24 mouse cellular contexts compared by ENCODE assay signal in genomic region chr6:108247211-108247610, GRCm38 (mm10). TPM values are rescaled to one million over a fixed set of nuclear protein-coding genes. Genes with fewer than 3 reads are reported as not detected.
A peak's percentile ranks its signal among the peaks of the same experiment; 100 is the strongest.
DNase-seq lines count a peak whose midpoint lies in the region; ATAC-seq and TF ChIP-seq lines count a peak whose summit lies in the region.
"Had no signal": no experiment of that assay in that cellular context is flagged by ENCODE, and none has a peak within 500 bp of the region (broad histone marks: within the 10 kb centered on the region; RNA-seq: fewer than 3 reads in every experiment).

No protein-coding gene starts in this region.

- no peak for TF ChIP-seq POLR2A in bone marrow macrophage, adult 2 months (IDR thresholded peaks at IDR 0.05; ENCODE audit: borderline replicate concordance, low read depth, low read length)

- TF ChIP-seq CTCF in forebrain, postnatal 0 days (IDR thresholded peaks at IDR 0.05; ENCODE audit: low read depth) = no peak
- no peak for TF ChIP-seq CTCF in kidney, postnatal 0 days (IDR thresholded peaks at IDR 0.05; ENCODE audit: low read depth)
- no peak for TF ChIP-seq CTCF in bone marrow macrophage, adult 2 months (IDR thresholded peaks at IDR 0.05; ENCODE audit: low read depth, low read length)

- H3K4me2 ChIP-seq in forebrain, embryonic 15.5 days (replicated peaks) = no peak overlapping the region
- no peak overlapping the region for H3K4me2 ChIP-seq in forebrain, postnatal 0 days (ENCODE audit: low read depth)
- no peak overlapping the region for H3K4me2 ChIP-seq in kidney, postnatal 0 days (ENCODE audit: low read length)
- H3K4me2 ChIP-seq: neural tube, embryonic 12.5 days had no signal

- no peak overlapping the region for H3K9ac ChIP-seq in forebrain, embryonic 15.5 days (replicated peaks)
- no peak overlapping the region for H3K9ac ChIP-seq in forebrain, postnatal 0 days
- H3K9ac ChIP-seq in kidney, postnatal 0 days (ENCODE audit: low read depth, low read length) = no peak overlapping the region
- H3K9ac ChIP-seq: neural tube, embryonic 12.5 days had no signal

- no peaks in the 10 kb centered on the region for H3K27me3 ChIP-seq in forebrain, embryonic 15.5 days
- H3K27me3 ChIP-seq in forebrain, postnatal 0 days (ENCODE audit: insufficient read depth, low read length) = no peaks in the 10 kb centered on the region
- H3K27me3 ChIP-seq in kidney, postnatal 0 days (ENCODE audit: insufficient read depth, low read length) = no peaks in the 10 kb centered on the region
- H3K27me3 ChIP-seq: neural tube, embryonic 12.5 days had no signal

- H3K9me3 ChIP-seq in forebrain, embryonic 15.5 days = no peaks in the 10 kb centered on the region
- H3K9me3 ChIP-seq in forebrain, postnatal 0 days (ENCODE audit: low read length) = no peaks in the 10 kb centered on the region
- H3K9me3 ChIP-seq in kidney, postnatal 0 days (replicated peaks; ENCODE audit: low read length) = no peaks in the 10 kb centered on the region
- H3K9me3 ChIP-seq: hindbrain, embryonic 10.5 days; limb, embryonic 10.5 days; neural tube, embryonic 12.5 days had no signal

- no peak for ATAC-seq in forebrain, embryonic 15.5 days (replicated peaks)
- ATAC-seq in forebrain, postnatal 0 days = no peak
- ATAC-seq in kidney, postnatal 0 days (replicated peaks; ENCODE audit: low FRiP score, low read depth) = peak; percentile 41; the same call in 1 of the 2 replicates
- ATAC-seq: hindbrain, embryonic 16.5 days had no signal

- H3K27ac ChIP-seq in forebrain, embryonic 15.5 days (replicated peaks) = 0 out of 2 replicates have a peak overlapping the region, but pooled peaks have one; percentile 87
- H3K27ac ChIP-seq in forebrain, postnatal 0 days (ENCODE audit: low read depth, low read length) = no peak overlapping the region
- 0 out of 2 replicates have a peak overlapping the region, but pooled peaks have one; percentile 31 for H3K27ac ChIP-seq in kidney, postnatal 0 days
- peak overlapping the region; percentile 14 for H3K27ac ChIP-seq in bone marrow macrophage, adult 2 months (ENCODE audit: insufficient read depth, low read depth, low read length)
- H3K27ac ChIP-seq: neural tube, embryonic 12.5 days had no signal

- H3K36me3 ChIP-seq in forebrain, embryonic 15.5 days = no peaks in the 10 kb centered on the region
- H3K36me3 ChIP-seq in forebrain, postnatal 0 days (ENCODE audit: insufficient read depth) = 0 out of 2 replicates have a peak, but pooled peaks cover 4% of the 10 kb centered on the region
- H3K36me3 ChIP-seq in kidney, postnatal 0 days (ENCODE audit: insufficient read depth, low read length) = peaks cover 3% of the 10 kb centered on the region; the same call in 1 of the 2 replicates
- H3K36me3 ChIP-seq: hindbrain, embryonic 10.5 days; neural tube, embryonic 12.5 days had no signal

- H3K4me3 ChIP-seq in forebrain, embryonic 15.5 days = no peak overlapping the region
- no peak overlapping the region for H3K4me3 ChIP-seq in forebrain, postnatal 0 days (ENCODE audit: low read depth, low read length)
- H3K4me3 ChIP-seq in kidney, postnatal 0 days (replicated peaks; ENCODE audit: low read depth, low read length) = no peak overlapping the region
- H3K4me3 ChIP-seq in bone marrow macrophage, adult 2 months (ENCODE audit: insufficient read depth, low read length) = no peak overlapping the region
- H3K4me3 ChIP-seq: hindbrain, embryonic 10.5 days; layer of hippocampus, adult 2 months; limb, embryonic 10.5 days; neural tube, embryonic 12.5 days had no signal

- H3K4me1 ChIP-seq in forebrain, embryonic 15.5 days = peaks cover 28% of the 10 kb centered on the region
- H3K4me1 ChIP-seq in forebrain, postnatal 0 days (ENCODE audit: insufficient read depth) = 0 out of 2 replicates have a peak, but pooled peaks cover 9% of the 10 kb centered on the region
- peaks cover 13% of the 10 kb centered on the region for H3K4me1 ChIP-seq in kidney, postnatal 0 days (replicated peaks; ENCODE audit: insufficient read depth, low read length)
- H3K4me1 ChIP-seq in bone marrow macrophage, adult 2 months (ENCODE audit: control insufficient read depth, insufficient read depth, low read length) = peaks cover 37% of the 10 kb centered on the region

- DNase-seq in forebrain, postnatal 0 days = no peak
- no peak for DNase-seq in kidney, postnatal 0 days (ENCODE audit: low spot score)
- no peak for DNase-seq in kidney, postnatal 10 days
- DNase-seq in gonadal fat pad, adult 2 months (ENCODE audit: low read depth) = peak; percentile 70
- DNase-seq in c-Kit-positive CD71-positive TER-119-positive erythroid progenitor cells, embryonic 14.5 days (ENCODE audit: low spot score) = no peak
- no peak for DNase-seq in embryo, embryonic 10.5 days (ENCODE audit: low spot score)
- DNase-seq: adrenal gland, postnatal 10 days; cerebellum, adult 11 months; cerebellum, adult 9-11 months; gastrocnemius, postnatal 25 days; kidney, adult 18-20 months; kidney, postnatal 14 days; liver; lung, postnatal 14 days; midbrain, embryonic 14.5 days; right cerebral cortex, postnatal 14 days; thymus, postnatal 14 days had no signal

- 81% methylated on average over 2 of the region's 3 CpGs for WGBS in forebrain, embryonic 15.5 days
- WGBS in forebrain, postnatal 0 days = 73% methylated on average over 3 of the region's 3 CpGs
- 88% methylated on average over 3 of the region's 3 CpGs for WGBS in kidney, postnatal 0 days

RNA-seq across cellular contexts. Expression of gene Itpr1, which starts 34.3 kb away (rescaled TPM):
- polyA plus RNA-seq in forebrain, embryonic 15.5 days (2015; fragmentation: Nextera tagmentation; extraction: Ambion mirVana) = 11.0 and 12.6 TPM in 2 replicates
- total RNA-seq in forebrain, postnatal 0 days (2014; rRNA removed) = 39.6 and 46.7 TPM in 2 replicates
- 4.0 and 5.5 TPM in 2 replicates for polyA plus RNA-seq in forebrain, postnatal 0 days (2015; fragmentation: Nextera tagmentation; extraction: Ambion mirVana)
- polyA plus RNA-seq in kidney, postnatal 0 days (2015; fragmentation: Nextera tagmentation; extraction: Ambion mirVana) = 21.2 TPM in 2 replicates
- polyA plus RNA-seq in bone marrow macrophage, adult 2 months (2012; ENCODE audit: insufficient read depth, insufficient read length, missing spikeins) = 7.7 and 10.9 TPM in 2 replicates
- polyA plus RNA-seq in gonadal fat pad, adult 2 months (2012; rRNA removed) = 20.9 and 23.9 TPM in 2 replicates
